In the genomic region with DNA sequence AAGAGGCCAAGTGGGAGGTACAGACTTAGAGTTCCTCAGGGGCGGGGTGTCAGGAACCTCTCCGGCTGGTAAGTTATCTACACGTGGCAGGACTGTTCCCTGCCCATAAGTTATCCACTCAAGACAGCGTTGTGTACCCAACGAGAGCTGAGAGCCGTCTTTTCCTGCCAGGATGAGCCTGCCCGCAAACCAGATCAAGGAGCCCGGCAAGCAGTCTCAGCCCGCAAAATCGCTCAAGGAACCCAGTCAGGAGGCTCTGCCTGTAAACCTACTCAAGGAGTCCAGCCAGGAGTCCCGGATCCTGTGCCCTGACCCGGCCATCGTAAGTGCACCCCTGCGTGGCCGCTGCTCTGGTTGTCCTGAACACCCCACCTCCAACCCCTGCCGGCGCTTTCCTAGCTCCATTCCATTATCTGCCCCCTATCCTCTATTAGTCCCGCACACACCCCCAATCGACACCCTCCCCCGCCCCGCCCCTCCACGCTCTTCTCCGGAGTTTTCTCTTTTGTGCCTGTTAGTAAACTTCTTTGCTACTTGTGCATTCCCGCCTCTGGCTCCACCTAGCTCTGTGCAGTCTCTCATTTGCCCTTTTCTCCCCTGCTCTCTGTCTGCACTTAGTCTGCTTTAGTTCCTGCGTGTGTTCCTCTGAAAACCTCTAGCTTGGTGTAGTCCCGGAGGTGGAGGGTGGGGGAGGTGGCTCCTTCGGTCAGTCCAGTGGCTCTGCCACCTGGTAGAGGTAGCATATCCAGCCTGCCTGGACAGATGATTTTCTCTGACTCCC, we compare ENCODE assay signal across 8 mouse cellular contexts. TPM values are rescaled to one million over a fixed set of nuclear protein-coding genes. Genes with fewer than 3 reads are reported as not detected.
DNase-seq lines count a peak whose midpoint lies in the region; ATAC-seq lines count a peak whose summit lies in the region.

No protein-coding gene starts in this region.

- DNase-seq in right cerebral cortex, adult 18-20 months, result peak; percentile 1
- no peak for DNase-seq in right cerebral cortex, postnatal 4 days
- peak; percentile 19 for DNase-seq in hindbrain, embryonic 11.5 days (ENCODE audit: low spot score)
- DNase-seq in thymus, postnatal 0 days (ENCODE audit: low spot score), result peak; percentile 30

- peak overlapping the region; percentile 41 for H3K4me3 ChIP-seq in embryonic facial prominence, embryonic 12.5 days
- peak overlapping the region; percentile 23 for H3K4me3 ChIP-seq in hindbrain, embryonic 11.5 days (ENCODE audit: low read depth, low read length)
- H3K4me3 ChIP-seq in limb, embryonic 15.5 days, result peak overlapping the region; percentile 48
- H3K4me3 ChIP-seq in midbrain, embryonic 16.5 days (ENCODE audit: low read depth, low read length), result peak overlapping the region; percentile 9

- H3K9me3 ChIP-seq in embryonic facial prominence, embryonic 12.5 days, result no peaks in the 10 kb centered on the region
- no peaks in the 10 kb centered on the region for H3K9me3 ChIP-seq in hindbrain, embryonic 11.5 days (ENCODE audit: control insufficient read depth, low read length)
- no peaks in the 10 kb centered on the region for H3K9me3 ChIP-seq in limb, embryonic 15.5 days
- H3K9me3 ChIP-seq in midbrain, embryonic 16.5 days (replicated peaks; ENCODE audit: control insufficient read depth, low read length, poor library complexity, severe bottlenecking), result peaks cover 5% of the 10 kb centered on the region; the same call in 1 of the 2 replicates

- 0 out of 2 replicates have a peak overlapping the region, but pooled peaks have one; percentile 11 for H3K27ac ChIP-seq in embryonic facial prominence, embryonic 12.5 days
- no peak overlapping the region for H3K27ac ChIP-seq in hindbrain, embryonic 11.5 days (ENCODE audit: low read depth, low read length)
- H3K27ac ChIP-seq in limb, embryonic 15.5 days, result peak overlapping the region; percentile 18; the same call in 1 of the 2 replicates
- no peak overlapping the region for H3K27ac ChIP-seq in midbrain, embryonic 16.5 days (ENCODE audit: low read length)

- peak overlapping the region; percentile 84 for H3K4me2 ChIP-seq in embryonic facial prominence, embryonic 12.5 days (replicated peaks)
- peak overlapping the region; percentile 57 for H3K4me2 ChIP-seq in hindbrain, embryonic 11.5 days (replicated peaks; ENCODE audit: low read depth, low read length)
- H3K4me2 ChIP-seq in limb, embryonic 15.5 days, result peak overlapping the region; percentile 87
- H3K4me2 ChIP-seq in midbrain, embryonic 16.5 days (ENCODE audit: low read length), result peak overlapping the region; percentile 51

- H3K9ac ChIP-seq in embryonic facial prominence, embryonic 12.5 days, result peak overlapping the region; percentile 57
- H3K9ac ChIP-seq in hindbrain, embryonic 11.5 days (ENCODE audit: low read depth, low read length), result peak overlapping the region; percentile 50; the same call in 1 of the 2 replicates
- peak overlapping the region; percentile 56 for H3K9ac ChIP-seq in limb, embryonic 15.5 days
- peak overlapping the region; percentile 39 for H3K9ac ChIP-seq in midbrain, embryonic 16.5 days (ENCODE audit: low read depth, low read length)

- H3K27me3 ChIP-seq in embryonic facial prominence, embryonic 12.5 days, result no peaks in the 10 kb centered on the region
- H3K27me3 ChIP-seq in hindbrain, embryonic 11.5 days (ENCODE audit: control insufficient read depth, insufficient read depth, low read length), result peaks cover 2% of the 10 kb centered on the region; the same call in 1 of the 2 replicates
- H3K27me3 ChIP-seq in limb, embryonic 15.5 days, result no peaks in the 10 kb centered on the region
- H3K27me3 ChIP-seq in midbrain, embryonic 16.5 days (ENCODE audit: control insufficient read depth, insufficient read depth, low read depth, low read length), result peaks cover 2% of the 10 kb centered on the region; the same call in 1 of the 2 replicates

- H3K4me1 ChIP-seq in embryonic facial prominence, embryonic 12.5 days, result no peaks in the 10 kb centered on the region; the same call in 1 of the 2 replicates
- H3K4me1 ChIP-seq in hindbrain, embryonic 11.5 days (replicated peaks; ENCODE audit: control insufficient read depth, insufficient read depth, low read length), result no peaks in the 10 kb centered on the region
- peaks cover 13% of the 10 kb centered on the region for H3K4me1 ChIP-seq in limb, embryonic 15.5 days
- 0 out of 2 replicates have a peak, but pooled peaks cover 5% of the 10 kb centered on the region for H3K4me1 ChIP-seq in midbrain, embryonic 16.5 days (ENCODE audit: control insufficient read depth, insufficient read depth, low read length)

- no peaks in the 10 kb centered on the region for H3K36me3 ChIP-seq in embryonic facial prominence, embryonic 12.5 days
- no peaks in the 10 kb centered on the region for H3K36me3 ChIP-seq in hindbrain, embryonic 11.5 days (ENCODE audit: control insufficient read depth, insufficient read depth, low read length)
- H3K36me3 ChIP-seq in limb, embryonic 15.5 days, result peaks cover 2% of the 10 kb centered on the region; the same call in 1 of the 2 replicates
- no peaks in the 10 kb centered on the region for H3K36me3 ChIP-seq in midbrain, embryonic 16.5 days (ENCODE audit: control insufficient read depth, insufficient read depth, low read length)

- ATAC-seq in embryonic facial prominence, embryonic 12.5 days (ENCODE audit: insufficient number of reproducible peaks, insufficient read depth, low FRiP score, low TSS enrichment), result 0 out of 2 replicates have a peak, but pooled peaks have one; percentile 43
- no peak for ATAC-seq in hindbrain, embryonic 11.5 days (ENCODE audit: low FRiP score)
- no peak for ATAC-seq in limb, embryonic 15.5 days (ENCODE audit: insufficient number of reproducible peaks, low FRiP score, low TSS enrichment, low read depth)
- ATAC-seq in midbrain, embryonic 16.5 days, result no peak
- ATAC-seq in cerebellum, adult (ENCODE audit: insufficient number of reproducible peaks, low FRiP score, low TSS enrichment), result no peak

- 7% methylated on average over 27 of the region's 27 CpGs for WGBS in embryonic facial prominence, embryonic 12.5 days
- 12% methylated on average over 27 of the region's 27 CpGs for WGBS in hindbrain, embryonic 11.5 days
- WGBS in limb, embryonic 15.5 days, result 5% methylated on average over 27 of the region's 27 CpGs
- WGBS in midbrain, embryonic 16.5 days, result 8% methylated on average over 27 of the region's 27 CpGs

RNA-seq across cellular contexts. Expression of a gene that starts 2.2 kb away (rescaled TPM):
- polyA plus RNA-seq in embryonic facial prominence, embryonic 12.5 days (2016; fragmentation: Nextera tagmentation; extraction: Ambion mirVana), result 1.9 and 2.2 TPM in 2 replicates
- 0.46 and 0.85 TPM in 2 replicates for polyA plus RNA-seq in hindbrain, embryonic 11.5 days (2014; fragmentation: Nextera tagmentation; extraction: Ambion mirVana)
- 3.2 and 3.4 TPM in 2 replicates for polyA plus RNA-seq in limb, embryonic 15.5 days (2015; fragmentation: Nextera tagmentation; extraction: Ambion mirVana)
- 1.2 and 1.6 TPM in 2 replicates for polyA plus RNA-seq in midbrain, embryonic 16.5 days (2015; fragmentation: Nextera tagmentation; extraction: Ambion mirVana)
- 2.0 and 2.3 TPM in 2 replicates for polyA plus RNA-seq in thymus, postnatal 0 days (2015; fragmentation: Nextera tagmentation; extraction: Ambion mirVana)

RNA-seq across cellular contexts. Expression of a gene that starts 27.4 kb away (rescaled TPM):
- 58.3 and 63.5 TPM in 2 replicates for polyA plus RNA-seq in embryonic facial prominence, embryonic 12.5 days (2016; fragmentation: Nextera tagmentation; extraction: Ambion mirVana)
- 64.8 and 66.3 TPM in 2 replicates for polyA plus RNA-seq in hindbrain, embryonic 11.5 days (2014; fragmentation: Nextera tagmentation; extraction: Ambion mirVana)
- 40.6 and 43.3 TPM in 2 replicates for polyA plus RNA-seq in limb, embryonic 15.5 days (2015; fragmentation: Nextera tagmentation; extraction: Ambion mirVana)
- polyA plus RNA-seq in midbrain, embryonic 16.5 days (2015; fragmentation: Nextera tagmentation; extraction: Ambion mirVana), result 35.5 and 36.5 TPM in 2 replicates
- polyA plus RNA-seq in thymus, postnatal 0 days (2015; fragmentation: Nextera tagmentation; extraction: Ambion mirVana), result 32.0 and 34.7 TPM in 2 replicates

RNA-seq across cellular contexts. Expression of a gene that starts 35.8 kb away (rescaled TPM):
- 0.28 and 0.49 TPM in 2 replicates for polyA plus RNA-seq in embryonic facial prominence, embryonic 12.5 days (2016; fragmentation: Nextera tagmentation; extraction: Ambion mirVana)
- polyA plus RNA-seq in hindbrain, embryonic 11.5 days (2014; fragmentation: Nextera tagmentation; extraction: Ambion mirVana), result 0.17 and 0.35 TPM in 2 replicates
- polyA plus RNA-seq in limb, embryonic 15.5 days (2015; fragmentation: Nextera tagmentation; extraction: Ambion mirVana), result 0.91 and 3.5 TPM in 2 replicates
- 1.7 and 2.3 TPM in 2 replicates for polyA plus RNA-seq in midbrain, embryonic 16.5 days (2015; fragmentation: Nextera tagmentation; extraction: Ambion mirVana)
- 3.2 and 3.4 TPM in 2 replicates for polyA plus RNA-seq in thymus, postnatal 0 days (2015; fragmentation: Nextera tagmentation; extraction: Ambion mirVana)

RNA-seq across cellular contexts. Expression of a gene that starts 53.5 kb away (rescaled TPM):
- polyA plus RNA-seq in embryonic facial prominence, embryonic 12.5 days (2016; fragmentation: Nextera tagmentation; extraction: Ambion mirVana), result 350 and 352 TPM in 2 replicates
- polyA plus RNA-seq in hindbrain, embryonic 11.5 days (2014; fragmentation: Nextera tagmentation; extraction: Ambion mirVana), result 344 and 352 TPM in 2 replicates
- polyA plus RNA-seq in limb, embryonic 15.5 days (2015; fragmentation: Nextera tagmentation; extraction: Ambion mirVana), result 291 and 303 TPM in 2 replicates
- 426 and 456 TPM in 2 replicates for polyA plus RNA-seq in midbrain, embryonic 16.5 days (2015; fragmentation: Nextera tagmentation; extraction: Ambion mirVana)
- polyA plus RNA-seq in thymus, postnatal 0 days (2015; fragmentation: Nextera tagmentation; extraction: Ambion mirVana), result 485 and 514 TPM in 2 replicates

Comparison
In these comparisons a context has a peak if more than half of its experiments do, and no peak if none do; other contexts are left out.
1. H3K27ac ChIP-seq: peak in embryonic facial prominence, embryonic 12.5 days (single experiment) and limb, embryonic 15.5 days (single experiment); none in hindbrain, embryonic 11.5 days (single experiment) and midbrain, embryonic 16.5 days (single experiment).
2. Peak in every context shown above with its lines, with median percentiles within 50 percentile points of each other: H3K4me2 ChIP-seq, H3K4me3 ChIP-seq and H3K9ac ChIP-seq.